Mouse (Mus musculus): ENCODE results near the gene Gm26620.

GRCm38 (mm10) chr1:170864234-170864633, 20.6 kb upstream of the Gm26620 start:
- TF ChIP-seq MAZ (IDR thresholded peaks at IDR 0.05; ENCODE audit: low read depth, low read length) (no peak), MYC (IDR thresholded peaks at IDR 0.05; ENCODE audit: low read depth, low read length) (no peak), POLR2AphosphoS2 (IDR thresholded peaks at IDR 0.05; ENCODE audit: low read depth, low read length) (0 out of 2 replicates have a peak, but pooled peaks have one; percentile 41), MXI1 (IDR thresholded peaks at IDR 0.05; ENCODE audit: low read depth, low read length) (no peak), CTCF (conservative IDR thresholded peaks at IDR 0.05 in 1 of 2, IDR thresholded peaks at IDR 0.05 in 1 of 2; ENCODE audit: low read depth in 2 of 2, low read length in 2 of 2) (no peak), ELF1 (IDR thresholded peaks at IDR 0.05; ENCODE audit: low read depth, low read length) (no peak), TBP (conservative IDR thresholded peaks at IDR 0.05; ENCODE audit: low read depth, low read length) (no peak), BHLHE40 (IDR thresholded peaks at IDR 0.05; ENCODE audit: low read depth, low read length) (no peak), CHD2 (IDR thresholded peaks at IDR 0.05; ENCODE audit: low read length) (no peak), SMC3 (IDR thresholded peaks at IDR 0.05; ENCODE audit: low read depth, low read length) (no peak), ZKSCAN1 (IDR thresholded peaks at IDR 0.05; ENCODE audit: borderline replicate concordance, low read depth, low read length) (no peak), EP300 (IDR thresholded peaks at IDR 0.05; ENCODE audit: low read length) (no peak), POLR2A (IDR thresholded peaks at IDR 0.05; ENCODE audit: low read depth, low read length) (no peak)

Data from CH12.LX (cell line).